ENCODE assay signal across 20 mouse cellular contexts in the genomic region with DNA sequence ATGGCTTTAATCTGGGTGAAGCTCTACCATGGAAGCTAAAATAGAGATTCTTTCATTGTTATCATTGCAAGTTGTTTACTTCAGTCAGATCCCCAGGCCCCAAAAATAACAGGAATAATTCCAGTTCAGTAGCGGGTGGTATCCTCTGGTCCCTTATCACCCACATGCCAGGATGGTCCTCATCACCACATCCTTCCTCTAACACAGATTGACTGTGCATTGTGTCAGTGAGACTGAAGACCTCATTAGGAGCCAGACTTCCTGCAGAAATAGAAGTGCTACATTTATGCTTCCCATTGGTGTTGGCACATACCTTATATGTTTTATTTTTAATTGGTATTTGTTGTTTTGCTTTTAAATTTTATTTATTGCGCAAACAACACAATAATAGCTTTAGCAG.
"Had no signal": no experiment of that assay in that cellular context is flagged by ENCODE, and none has a peak within 500 bp of the region (broad histone marks: within the 10 kb centered on the region; RNA-seq: fewer than 3 reads in every experiment).

No protein-coding gene starts in this region.

- H3K36me3 ChIP-seq: limb, embryonic 12.5 days; limb, embryonic 15.5 days; liver, embryonic 13.5 days; midbrain, embryonic 12.5 days; midbrain, embryonic 15.5 days; neural tube, embryonic 12.5 days; neural tube, embryonic 15.5 days; stomach, embryonic 15.5 days had no signal

- H3K9ac ChIP-seq: limb, embryonic 12.5 days; limb, embryonic 15.5 days; liver, embryonic 13.5 days; midbrain, embryonic 12.5 days; midbrain, embryonic 15.5 days; neural tube, embryonic 12.5 days; neural tube, embryonic 15.5 days; stomach, embryonic 15.5 days had no signal

- H3K27me3 ChIP-seq: liver, embryonic 13.5 days; midbrain, embryonic 12.5 days; midbrain, embryonic 15.5 days; neural tube, embryonic 12.5 days; neural tube, embryonic 15.5 days; stomach, embryonic 15.5 days had no signal

- H3K4me3 ChIP-seq: limb, embryonic 12.5 days; limb, embryonic 15.5 days; liver, embryonic 13.5 days; midbrain, embryonic 12.5 days; midbrain, embryonic 15.5 days; neural tube, embryonic 12.5 days; neural tube, embryonic 15.5 days; stomach, embryonic 15.5 days had no signal

- H3K4me2 ChIP-seq: limb, embryonic 12.5 days; limb, embryonic 15.5 days; liver, embryonic 13.5 days; midbrain, embryonic 12.5 days; midbrain, embryonic 15.5 days; neural tube, embryonic 12.5 days; neural tube, embryonic 15.5 days; stomach, embryonic 15.5 days had no signal

- H3K9me3 ChIP-seq: limb, embryonic 12.5 days; limb, embryonic 15.5 days; liver, embryonic 13.5 days; midbrain, embryonic 12.5 days; midbrain, embryonic 15.5 days; neural tube, embryonic 12.5 days; neural tube, embryonic 15.5 days; stomach, embryonic 15.5 days had no signal

- H3K4me1 ChIP-seq: limb, embryonic 12.5 days; limb, embryonic 15.5 days; liver, embryonic 13.5 days; midbrain, embryonic 12.5 days; midbrain, embryonic 15.5 days; neural tube, embryonic 12.5 days; stomach, embryonic 15.5 days had no signal

- DNase-seq: kidney, adult 18-20 months; kidney, adult 9 months; kidney, postnatal 14 days; kidney, postnatal 4 days; left cerebral cortex, postnatal 4 days; liver, embryonic 13.5 days; lung, adult 2 months; lung, postnatal 4 days; retina, postnatal 1 day; right cerebral cortex, postnatal 25 days; spleen, adult 18-20 months; thymus, postnatal 25 days had no signal

- ATAC-seq: intestine, embryonic 16.5 days; midbrain, embryonic 15.5 days had no signal

- H3K27ac ChIP-seq: limb, embryonic 12.5 days; limb, embryonic 15.5 days; liver, embryonic 13.5 days; midbrain, embryonic 12.5 days; midbrain, embryonic 15.5 days; neural tube, embryonic 12.5 days; neural tube, embryonic 15.5 days; stomach, embryonic 15.5 days had no signal
